Comparison of ENCODE assay signal across 23 mouse cellular contexts in the genomic region with DNA sequence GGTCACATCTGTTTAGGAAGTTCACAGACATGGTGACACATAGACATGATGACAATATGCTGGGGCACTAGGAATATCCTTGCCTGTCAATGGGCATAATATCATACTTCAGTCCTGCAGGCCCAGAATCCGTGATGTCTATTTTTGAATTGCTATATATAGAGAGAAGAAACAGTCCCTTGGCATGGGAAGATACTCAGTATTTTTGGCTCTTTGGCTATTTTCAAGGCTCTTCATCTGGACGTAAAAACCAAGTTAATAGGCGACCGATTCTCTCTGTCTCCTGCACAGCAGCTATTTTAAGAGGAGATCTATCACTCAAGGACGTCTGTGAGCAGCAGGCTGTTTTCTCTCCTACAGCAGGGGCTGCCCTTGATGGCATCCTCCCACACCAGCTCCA.
"Had no signal": no experiment of that assay in that cellular context is flagged by ENCODE, and none has a peak within 500 bp of the region (broad histone marks: within the 10 kb centered on the region; RNA-seq: fewer than 3 reads in every experiment).

No protein-coding gene starts in this region.

- H3K4me3 ChIP-seq: heart, adult 2 months; heart, embryonic 12.5 days; hindbrain, embryonic 13.5 days; hindbrain, embryonic 15.5 days; kidney, embryonic 15.5 days; limb, embryonic 10.5 days; limb, embryonic 12.5 days; liver, embryonic 13.5 days had no signal

- DNase-seq: forebrain, postnatal 0 days; gastrocnemius, postnatal 25 days; heart, adult 2 months; heart, postnatal 10 days; heart, postnatal 4 days; kidney, adult 11 months; kidney, adult 2 months; kidney, adult 9 months; kidney, postnatal 14 days; kidney, postnatal 36 days; layer of hippocampus, adult 9-11 months; layer of hippocampus, postnatal 36 days; liver; liver, embryonic 13.5 days had no signal

- ATAC-seq: forebrain, postnatal 0 days; hindbrain, postnatal 0 days; intestine, embryonic 16.5 days had no signal

- H3K27ac ChIP-seq: heart, adult 2 months; hindbrain, embryonic 13.5 days; hindbrain, embryonic 15.5 days; hindbrain, postnatal 0 days; kidney, embryonic 15.5 days; kidney, postnatal 0 days; limb, embryonic 10.5 days; limb, embryonic 12.5 days; liver, embryonic 13.5 days had no signal
